Mouse (Mus musculus) embryonic facial prominence, embryonic 11.5 days (tissue): ENCODE measurements at regions not wholly inside any gene's neighbourhood (a gene's known extent, or its start where the extent isn't known, plus 50 kb on each side); places are given as distances from the start of the nearest gene placed in this dataset.

ENCODE experiments used
- ATAC-seq: fragments of 200-750 bp; cut with Nextera tagmentation; replicated peaks from 2 replicates; pipeline ENCODE4 v1.8.0; 2017; ENCODE audit warnings: low read depth; ENCODE audit not compliant: insufficient number of reproducible peaks, low FRiP score, low TSS enrichment
- DNase-seq: peaks from one replicate; pipeline ENCODE4 v3.0.0-alpha.2; 2015; ENCODE audit warnings: low spot score
- H3K27ac ChIP-seq: fragments of 300-500 bp; sonication (generic); replicated peaks from 2 replicates; pipeline ENCODE4 v1.5.1; 2014; ENCODE audit warnings: mild to moderate bottlenecking, low read depth, low read length, control low read depth
- H3K27me3 ChIP-seq: fragments of 300-500 bp; sonication (generic); 2 replicates; pipeline ENCODE4 v1.6.1; 2014; ENCODE audit warnings: mild to moderate bottlenecking, low read length, moderate library complexity, mixed read lengths; ENCODE audit not compliant: control insufficient read depth, insufficient read depth
- H3K36me3 ChIP-seq: fragments of 300-500 bp; sonication (generic); replicated peaks from 2 replicates; pipeline ENCODE4 v1.6.1; 2014; ENCODE audit warnings: low read depth, mild to moderate bottlenecking, low read length, moderate library complexity, mixed read lengths; ENCODE audit not compliant: control insufficient read depth, insufficient read depth
- H3K4me1 ChIP-seq: fragments of 300-500 bp; sonication (generic); 2 replicates; pipeline ENCODE4 v1.6.1; 2014; ENCODE audit warnings: low read length, mixed read lengths; ENCODE audit not compliant: control insufficient read depth, insufficient read depth
- H3K4me2 ChIP-seq: fragments of 300-500 bp; sonication (generic); 2 replicates; pipeline ENCODE4 v1.6.1; 2014; ENCODE audit warnings: low read depth, mild to moderate bottlenecking, control low read depth, low read length, moderate library complexity
- H3K4me3 ChIP-seq: fragments of 300-500 bp; sonication (generic); 2 replicates; pipeline ENCODE4 v1.5.1; 2014; ENCODE audit warnings: low read depth, low read length, control low read depth
- H3K9ac ChIP-seq: fragments of 300-500 bp; sonication (generic); replicated peaks from 2 replicates; pipeline ENCODE4 v1.6.1; 2014; ENCODE audit warnings: mild to moderate bottlenecking, control low read depth, low read length
- H3K9me3 ChIP-seq: fragments of 300-500 bp; sonication (generic); replicated peaks from 2 replicates; pipeline ENCODE4 v1.6.1; 2016; ENCODE audit warnings: mild to moderate bottlenecking, low read length, inconsistent platforms, mixed read lengths; ENCODE audit not compliant: control insufficient read depth
- WGBS: fragments of 180-500 bp; shearing (Covaris S2); extraction: QIAGEN DNeasy Blood & Tissue Kit; methylation state at CpG from one replicate; pipeline ENCODE4 v1.1.7; 2014; 5-methylcytosine and 5-hydroxymethylcytosine counted together

- Histone ChIP-seq H3K4me3 (no peak overlapping the region), H3K27ac (no peak overlapping the region), H3K36me3 (no peaks in the 10 kb centered on the region), H3K9me3 (no peaks in the 10 kb centered on the region), H3K4me1 (no peaks in the 10 kb centered on the region), H3K27me3 (no peaks in the 10 kb centered on the region), H3K9ac (no peak overlapping the region), H3K4me2 (no peak overlapping the region)
- no peak for DNase-seq
- no peak for ATAC-seq
- 80% methylated on average over 4 of the region's 4 CpGs for WGBS
Observed at GRCm38 (mm10) chr7:36519027-36519426, 178.9 kb upstream of the Tshz3 start.

- DNase-seq: no peak
- WGBS: 74% methylated on average over 5 of the region's 5 CpGs
- Histone ChIP-seq H3K27ac (no peak overlapping the region), H3K36me3 (no peaks in the 10 kb centered on the region), H3K4me1 (no peaks in the 10 kb centered on the region), H3K9me3 (no peaks in the 10 kb centered on the region), H3K4me2 (no peak overlapping the region), H3K9ac (no peak overlapping the region), H3K27me3 (no peaks in the 10 kb centered on the region), H3K4me3 (no peak overlapping the region)
- no peak for ATAC-seq
Observed at GRCm38 (mm10) chr7:36522960-36523359, 175.0 kb upstream of the Tshz3 start.

GRCm38 (mm10) chr7:36526148-36526547 is 171.8 kb upstream of the Tshz3 start:
- no peaks in the 10 kb centered on the region for H3K27me3 ChIP-seq
- H3K36me3 ChIP-seq: no peaks in the 10 kb centered on the region
- H3K4me2 ChIP-seq: no peak overlapping the region
- H3K9ac ChIP-seq: no peak overlapping the region
- H3K9me3 ChIP-seq: no peaks in the 10 kb centered on the region
- ATAC-seq (no peak), DNase-seq (peak; percentile 11)
- no peak overlapping the region for H3K27ac ChIP-seq
- 61% methylated on average over 7 of the region's 7 CpGs for WGBS
- H3K4me1 ChIP-seq: no peaks in the 10 kb centered on the region
- H3K4me3 ChIP-seq: no peak overlapping the region

- Histone ChIP-seq H3K27me3 (no peaks in the 10 kb centered on the region), H3K4me3 (no peak overlapping the region), H3K27ac (no peak overlapping the region), H3K9ac (no peak overlapping the region), H3K4me2 (no peak overlapping the region), H3K4me1 (no peaks in the 10 kb centered on the region), H3K9me3 (no peaks in the 10 kb centered on the region), H3K36me3 (no peaks in the 10 kb centered on the region)
- WGBS: 53% methylated on average over 3 of the region's 3 CpGs
- DNase-seq (no peak), ATAC-seq (no peak)
Observed at GRCm38 (mm10) chr7:36526692-36527091, 171.2 kb upstream of the Tshz3 start.

- H3K4me1 ChIP-seq: no peaks in the 10 kb centered on the region
- H3K9ac ChIP-seq: no peak overlapping the region
- 79% methylated on average over 15 of the region's 15 CpGs for WGBS
- H3K27me3 ChIP-seq: no peaks in the 10 kb centered on the region
- no peaks in the 10 kb centered on the region for H3K36me3 ChIP-seq
- ATAC-seq (no peak), DNase-seq (peak; percentile 39)
- H3K27ac ChIP-seq: no peak overlapping the region
- no peaks in the 10 kb centered on the region for H3K9me3 ChIP-seq
- H3K4me2 ChIP-seq: no peak overlapping the region
- H3K4me3 ChIP-seq: no peak overlapping the region
Observed at GRCm38 (mm10) chr7:36529504-36530065, 168.3 kb upstream of the Tshz3 start.

- H3K4me2 ChIP-seq: no peak overlapping the region
- H3K9ac ChIP-seq: no peak overlapping the region
- no peaks in the 10 kb centered on the region for H3K36me3 ChIP-seq
- no peak for ATAC-seq
- H3K4me1 ChIP-seq: no peaks in the 10 kb centered on the region
- no peaks in the 10 kb centered on the region for H3K27me3 ChIP-seq
- DNase-seq: no peak
- no peak overlapping the region for H3K4me3 ChIP-seq
- WGBS: 71% methylated on average over 1 of the region's 1 CpGs
- no peak overlapping the region for H3K27ac ChIP-seq
- H3K9me3 ChIP-seq: no peaks in the 10 kb centered on the region
Observed at GRCm38 (mm10) chr7:36531559-36531958, 166.4 kb upstream of the Tshz3 start.

GRCm38 (mm10) chr7:36538111-36538510 is 159.8 kb upstream of the Tshz3 start:
- Histone ChIP-seq H3K9ac (no peak overlapping the region), H3K4me2 (no peak overlapping the region), H3K27ac (no peak overlapping the region), H3K9me3 (no peaks in the 10 kb centered on the region), H3K27me3 (no peaks in the 10 kb centered on the region), H3K4me1 (no peaks in the 10 kb centered on the region), H3K4me3 (no peak overlapping the region), H3K36me3 (no peaks in the 10 kb centered on the region)
- 87% methylated on average over 11 of the region's 11 CpGs for WGBS
- no peak for DNase-seq
- no peak for ATAC-seq

GRCm38 (mm10) chr7:36548007-36548406 is 149.9 kb upstream of the Tshz3 start:
- peak; percentile 11 for DNase-seq
- Histone ChIP-seq H3K4me1 (no peaks in the 10 kb centered on the region), H3K9ac (no peak overlapping the region), H3K4me2 (no peak overlapping the region), H3K4me3 (no peak overlapping the region), H3K9me3 (no peaks in the 10 kb centered on the region), H3K36me3 (no peaks in the 10 kb centered on the region), H3K27me3 (no peaks in the 10 kb centered on the region), H3K27ac (no peak overlapping the region)
- ATAC-seq: no peak
- WGBS: 25% methylated on average over 14 of the region's 14 CpGs
